Mouse (Mus musculus): Measurements from ENCODE around the gene Kif1bp. TPM values are rescaled to one million over a fixed set of nuclear protein-coding genes. Genes with fewer than 3 reads are reported as not detected.
"Not testable (repeated sequence)": the region's sequence is repeated elsewhere in the genome, so short reads cannot be mapped to it uniquely, and the experiment has no call there.

Kif1bp gene
- polyA plus RNA-seq, 1 experiment: 28.3 TPM

GRCm38 (mm10) chr10:62583245-62583644 is 5.0 kb upstream of the Kif1bp start:
- Histone ChIP-seq H3K9ac (ENCODE audit: low read depth, poor library complexity, severe bottlenecking) (no peak overlapping the region), H3K27me3 (ENCODE audit: control insufficient read depth, insufficient read depth, low read length, poor library complexity, severe bottlenecking) (no peaks in the 10 kb centered on the region), H3K36me3 (ENCODE audit: control insufficient read depth, insufficient read depth, low read length, poor library complexity, severe bottlenecking) (peaks cover 72% of the 10 kb centered on the region), H3K4me1 (ENCODE audit: control insufficient read depth, insufficient read depth, low read length) (no peaks in the 10 kb centered on the region), H3K9me3 (replicated peaks; ENCODE audit: control insufficient read depth, insufficient read depth, low read length, poor library complexity, severe bottlenecking) (no peaks in the 10 kb centered on the region), H3K27ac (ENCODE audit: insufficient read depth, low read length) (no peak overlapping the region), H3K4me3 (ENCODE audit: low read depth, low read length) (no peak overlapping the region)
- no peak for TF ChIP-seq EP300 (IDR thresholded peaks at IDR 0.05; ENCODE audit: insufficient read depth, low read depth, low read length)
- no peak for TF ChIP-seq POLR2A (IDR thresholded peaks at IDR 0.05; ENCODE audit: insufficient read depth, low read length)
- TF ChIP-seq CTCF (IDR thresholded peaks at IDR 0.05; ENCODE audit: low read depth, low read length): no peak

GRCm38 (mm10) chr10:62582701-62583100 is 4.4 kb upstream of the Kif1bp start:
- H3K27ac ChIP-seq (ENCODE audit: insufficient read depth, low read length): no peak overlapping the region
- no peaks in the 10 kb centered on the region for H3K4me1 ChIP-seq (ENCODE audit: control insufficient read depth, insufficient read depth, low read length)
- peaks cover 67% of the 10 kb centered on the region for H3K36me3 ChIP-seq (ENCODE audit: control insufficient read depth, insufficient read depth, low read length, poor library complexity, severe bottlenecking)
- no peaks in the 10 kb centered on the region for H3K27me3 ChIP-seq (ENCODE audit: control insufficient read depth, insufficient read depth, low read length, poor library complexity, severe bottlenecking)
- no peak overlapping the region for H3K4me3 ChIP-seq (ENCODE audit: low read depth, low read length)
- H3K9ac ChIP-seq (ENCODE audit: low read depth, poor library complexity, severe bottlenecking): no peak overlapping the region
- H3K9me3 ChIP-seq (replicated peaks; ENCODE audit: control insufficient read depth, insufficient read depth, low read length, poor library complexity, severe bottlenecking): no peaks in the 10 kb centered on the region
- no peak for TF ChIP-seq EP300 (IDR thresholded peaks at IDR 0.05; ENCODE audit: insufficient read depth, low read depth, low read length)
- no peak for TF ChIP-seq POLR2A (IDR thresholded peaks at IDR 0.05; ENCODE audit: insufficient read depth, low read length)
- no peak for TF ChIP-seq CTCF (IDR thresholded peaks at IDR 0.05; ENCODE audit: low read depth, low read length)

- H3K9ac ChIP-seq (ENCODE audit: low read depth, poor library complexity, severe bottlenecking): no peak overlapping the region
- H3K9me3 ChIP-seq (replicated peaks; ENCODE audit: control insufficient read depth, insufficient read depth, low read length, poor library complexity, severe bottlenecking): no peaks in the 10 kb centered on the region
- H3K4me3 ChIP-seq (ENCODE audit: low read depth, low read length): no peak overlapping the region
- no peaks in the 10 kb centered on the region for H3K27me3 ChIP-seq (ENCODE audit: control insufficient read depth, insufficient read depth, low read length, poor library complexity, severe bottlenecking)
- TF ChIP-seq POLR2A (IDR thresholded peaks at IDR 0.05; ENCODE audit: insufficient read depth, low read length) (no peak), CTCF (IDR thresholded peaks at IDR 0.05; ENCODE audit: low read depth, low read length) (no peak), EP300 (IDR thresholded peaks at IDR 0.05; ENCODE audit: insufficient read depth, low read depth, low read length) (no peak)
- no peaks in the 10 kb centered on the region for H3K4me1 ChIP-seq (ENCODE audit: control insufficient read depth, insufficient read depth, low read length)
- peaks cover 62% of the 10 kb centered on the region for H3K36me3 ChIP-seq (ENCODE audit: control insufficient read depth, insufficient read depth, low read length, poor library complexity, severe bottlenecking)
- no peak overlapping the region for H3K27ac ChIP-seq (ENCODE audit: insufficient read depth, low read length)
These were observed 4.0 kb upstream of the Kif1bp start for GRCm38 (mm10) chr10:62582263-62582662.

GRCm38 (mm10) chr10:62579129-62579528 is 872 bp upstream of the Kif1bp start:
- not testable (repeated sequence) for H3K4me1 ChIP-seq (ENCODE audit: control insufficient read depth, insufficient read depth, low read length); H3K27me3 ChIP-seq (ENCODE audit: control insufficient read depth, insufficient read depth, low read length, poor library complexity, severe bottlenecking); H3K27ac ChIP-seq (ENCODE audit: insufficient read depth, low read length); H3K9ac ChIP-seq (ENCODE audit: low read depth, poor library complexity, severe bottlenecking); H3K4me3 ChIP-seq (ENCODE audit: low read depth, low read length); H3K9me3 ChIP-seq (replicated peaks; ENCODE audit: control insufficient read depth, insufficient read depth, low read length, poor library complexity, severe bottlenecking)
- peaks cover 33% of the 10 kb centered on the region for H3K36me3 ChIP-seq (ENCODE audit: control insufficient read depth, insufficient read depth, low read length, poor library complexity, severe bottlenecking)

- H3K36me3 ChIP-seq (ENCODE audit: control insufficient read depth, insufficient read depth, low read length, poor library complexity, severe bottlenecking): peaks cover 20% of the 10 kb centered on the region
- H3K9ac ChIP-seq (ENCODE audit: low read depth, poor library complexity, severe bottlenecking): peak overlapping the region; percentile 60
- no peaks in the 10 kb centered on the region for H3K27me3 ChIP-seq (ENCODE audit: control insufficient read depth, insufficient read depth, low read length, poor library complexity, severe bottlenecking)
- no peak overlapping the region for H3K27ac ChIP-seq (ENCODE audit: insufficient read depth, low read length)
- H3K4me1 ChIP-seq (ENCODE audit: control insufficient read depth, insufficient read depth, low read length): no peaks in the 10 kb centered on the region
- H3K4me3 ChIP-seq (ENCODE audit: low read depth, low read length): peak overlapping the region; percentile 79
- TF ChIP-seq POLR2A (IDR thresholded peaks at IDR 0.05; ENCODE audit: insufficient read depth, low read length): no peak
- no peak for TF ChIP-seq CTCF (IDR thresholded peaks at IDR 0.05; ENCODE audit: low read depth, low read length)
- TF ChIP-seq EP300 (IDR thresholded peaks at IDR 0.05; ENCODE audit: insufficient read depth, low read depth, low read length): no peak
- H3K9me3 ChIP-seq (replicated peaks; ENCODE audit: control insufficient read depth, insufficient read depth, low read length, poor library complexity, severe bottlenecking): no peaks in the 10 kb centered on the region
These were observed 452 bp downstream of the Kif1bp start for GRCm38 (mm10) chr10:62577673-62578337.

- TF ChIP-seq POLR2A (IDR thresholded peaks at IDR 0.05; ENCODE audit: insufficient read depth, low read length) (no peak), CTCF (IDR thresholded peaks at IDR 0.05; ENCODE audit: low read depth, low read length) (no peak), EP300 (IDR thresholded peaks at IDR 0.05; ENCODE audit: insufficient read depth, low read depth, low read length) (no peak)
These were observed 3.3 kb downstream of the Kif1bp start for GRCm38 (mm10) chr10:62575001-62575400.

More at GRCm38 (mm10) chr10:62575001-62575400, 3.3 kb downstream of the Kif1bp start:
- Histone ChIP-seq H3K4me3 (ENCODE audit: low read depth, low read length) (no peak overlapping the region), H3K9me3 (replicated peaks; ENCODE audit: control insufficient read depth, insufficient read depth, low read length, poor library complexity, severe bottlenecking) (no peaks in the 10 kb centered on the region), H3K27ac (ENCODE audit: insufficient read depth, low read length) (no peak overlapping the region), H3K27me3 (ENCODE audit: control insufficient read depth, insufficient read depth, low read length, poor library complexity, severe bottlenecking) (no peaks in the 10 kb centered on the region), H3K4me1 (ENCODE audit: control insufficient read depth, insufficient read depth, low read length) (no peaks in the 10 kb centered on the region), H3K36me3 (ENCODE audit: control insufficient read depth, insufficient read depth, low read length, poor library complexity, severe bottlenecking) (peaks cover 4% of the 10 kb centered on the region), H3K9ac (ENCODE audit: low read depth, poor library complexity, severe bottlenecking) (no peak overlapping the region)
